Comparison of ENCODE assay signal across 22 mouse cellular contexts in genomic region chr5:108076241-108076640, GRCm38 (mm10). TPM values are rescaled to one million over a fixed set of nuclear protein-coding genes. Genes with fewer than 3 reads are reported as not detected.
A peak's percentile ranks its signal among the peaks of the same experiment; 100 is the strongest.
DNase-seq lines count a peak whose midpoint lies in the region; ATAC-seq and TF ChIP-seq lines count a peak whose summit lies in the region.
"Had no signal": no experiment of that assay in that cellular context is flagged by ENCODE, and none has a peak within 500 bp of the region (broad histone marks: within the 10 kb centered on the region; RNA-seq: fewer than 3 reads in every experiment).

No protein-coding gene starts in this region.

- H3K27me3 ChIP-seq in intestine, postnatal 0 days (replicated peaks; ENCODE audit: control insufficient read depth, insufficient read depth, low read length): no peaks in the 10 kb centered on the region
- no peaks in the 10 kb centered on the region for H3K27me3 ChIP-seq in intestine, embryonic 16.5 days (replicated peaks; ENCODE audit: control insufficient read depth, insufficient read depth, low read length)
- no peaks in the 10 kb centered on the region for H3K27me3 ChIP-seq in hindbrain, postnatal 0 days (ENCODE audit: insufficient read depth, low read length)
- H3K27me3 ChIP-seq: forebrain, embryonic 13.5 days; heart, embryonic 13.5 days; hindbrain, embryonic 15.5 days had no signal

- peak; percentile 34; the same call in 1 of the 2 replicates for ATAC-seq in intestine, postnatal 0 days
- ATAC-seq in intestine, embryonic 16.5 days: no peak
- ATAC-seq in granulocyte monocyte progenitor cell, adult 5-6 weeks (replicated peaks; ENCODE audit: poor library complexity, severe bottlenecking): peak; percentile 22; the same call in 1 of the 2 replicates
- no peak for ATAC-seq in hindbrain, postnatal 0 days
- ATAC-seq: activated CD4-positive, CD25-positive, alpha-beta regulatory T cell, adult 4 months; CD4-positive, CD25-positive, alpha-beta regulatory T cell, adult 4 months; forebrain, embryonic 13.5 days; forebrain, postnatal 0 days had no signal

- no peak for TF ChIP-seq CTCF in intestine, postnatal 0 days (IDR thresholded peaks at IDR 0.05; ENCODE audit: low read depth)
- TF ChIP-seq CTCF in hindbrain, postnatal 0 days (IDR thresholded peaks at IDR 0.05; ENCODE audit: low read depth): no peak

- peak; percentile 76 for DNase-seq in ES-CJ7 (ENCODE audit: low read depth, low spot score)
- DNase-seq in lung, postnatal 10 days: no peak
- DNase-seq in hindbrain, postnatal 0 days (ENCODE audit: low spot score): no peak
- DNase-seq in urinary bladder, adult 18-20 months (ENCODE audit: low spot score in 2 of 2): no peak
- DNase-seq: adrenal gland, postnatal 14 days; B cell, adult 2 months; cerebellum, adult 18-20 months; cerebellum, adult 9-11 months; forebrain, postnatal 0 days; gastrocnemius, adult 2 months; gastrocnemius, postnatal 25 days; heart, postnatal 36 days had no signal

- peak overlapping the region; percentile 63 for H3K27ac ChIP-seq in intestine, postnatal 0 days (ENCODE audit: low read depth, low read length)
- H3K27ac ChIP-seq in intestine, embryonic 16.5 days (ENCODE audit: low read length): no peak overlapping the region
- H3K27ac ChIP-seq in hindbrain, postnatal 0 days: no peak overlapping the region
- H3K27ac ChIP-seq: embryonic facial prominence, embryonic 10.5 days; forebrain, embryonic 13.5 days; gastrocnemius, adult 2 months; heart, embryonic 13.5 days; hindbrain, embryonic 15.5 days had no signal

- H3K4me3 ChIP-seq in intestine, postnatal 0 days (ENCODE audit: low read depth, low read length): no peak overlapping the region
- no peak overlapping the region for H3K4me3 ChIP-seq in intestine, embryonic 16.5 days (ENCODE audit: low read length)
- no peak overlapping the region for H3K4me3 ChIP-seq in hindbrain, postnatal 0 days (ENCODE audit: low read length)
- H3K4me3 ChIP-seq: embryonic facial prominence, embryonic 10.5 days; forebrain, embryonic 13.5 days; gastrocnemius, adult 2 months; heart, embryonic 13.5 days; hindbrain, embryonic 15.5 days had no signal

- H3K36me3 ChIP-seq in intestine, postnatal 0 days (ENCODE audit: control insufficient read depth, insufficient read depth): peaks cover 21% of the 10 kb centered on the region
- H3K36me3 ChIP-seq in intestine, embryonic 16.5 days (ENCODE audit: control insufficient read depth, insufficient read depth, low read length): peaks cover 4% of the 10 kb centered on the region; the same call in 1 of the 2 replicates
- H3K36me3 ChIP-seq in hindbrain, postnatal 0 days (ENCODE audit: insufficient read depth, low read length): peaks cover 5% of the 10 kb centered on the region; the same call in 1 of the 2 replicates

- H3K9ac ChIP-seq in intestine, postnatal 0 days (ENCODE audit: low read depth, low read length): no peak overlapping the region
- no peak overlapping the region for H3K9ac ChIP-seq in intestine, embryonic 16.5 days (ENCODE audit: low read depth, low read length)
- no peak overlapping the region for H3K9ac ChIP-seq in hindbrain, postnatal 0 days (replicated peaks; ENCODE audit: low read length)
- H3K9ac ChIP-seq: forebrain, embryonic 13.5 days; forebrain, postnatal 0 days; heart, embryonic 13.5 days; hindbrain, embryonic 15.5 days had no signal

- H3K4me1 ChIP-seq in intestine, postnatal 0 days (replicated peaks; ENCODE audit: control insufficient read depth, insufficient read depth, low read length): no peaks in the 10 kb centered on the region; the same call in 1 of the 2 replicates
- H3K4me1 ChIP-seq in intestine, embryonic 16.5 days (ENCODE audit: control insufficient read depth, insufficient read depth, low read length): no peaks in the 10 kb centered on the region
- H3K4me1 ChIP-seq in hindbrain, postnatal 0 days (ENCODE audit: insufficient read depth, low read length): no peaks in the 10 kb centered on the region
- H3K4me1 ChIP-seq: forebrain, embryonic 13.5 days; heart, embryonic 13.5 days; hindbrain, embryonic 15.5 days had no signal

- H3K4me2 ChIP-seq in intestine, postnatal 0 days (replicated peaks; ENCODE audit: low read depth): 0 out of 2 replicates have a peak overlapping the region, but pooled peaks have one; percentile 7
- no peak overlapping the region for H3K4me2 ChIP-seq in intestine, embryonic 16.5 days (ENCODE audit: low read depth, low read length)
- H3K4me2 ChIP-seq in hindbrain, postnatal 0 days (ENCODE audit: low read depth, low read length): no peak overlapping the region
- H3K4me2 ChIP-seq: forebrain, embryonic 13.5 days; heart, embryonic 13.5 days; hindbrain, embryonic 15.5 days had no signal

- no peaks in the 10 kb centered on the region for H3K9me3 ChIP-seq in intestine, postnatal 0 days (ENCODE audit: control insufficient read depth)
- no peaks in the 10 kb centered on the region for H3K9me3 ChIP-seq in intestine, embryonic 16.5 days (ENCODE audit: control insufficient read depth, low read length)
- H3K9me3 ChIP-seq in hindbrain, postnatal 0 days (ENCODE audit: low read length): no peaks in the 10 kb centered on the region
- H3K9me3 ChIP-seq: embryonic facial prominence, embryonic 10.5 days; G1E; heart, embryonic 13.5 days; hindbrain, embryonic 15.5 days had no signal

RNA-seq across cellular contexts. Expression of gene Mtf2, which starts 10.8 kb away (rescaled TPM):
- polyA plus RNA-seq in intestine, postnatal 0 days (2015; fragmentation: Nextera tagmentation; extraction: Ambion mirVana): 52.3 and 57.0 TPM in 2 replicates
- polyA plus RNA-seq in intestine, embryonic 16.5 days (2015; fragmentation: Nextera tagmentation; extraction: Ambion mirVana): 69.1 and 74.9 TPM in 2 replicates
- 77.6 and 89.9 TPM in 2 replicates for total RNA-seq in granulocyte monocyte progenitor cell, adult 5-6 weeks (2014; fragmentation: Nextera tagmentation)
- 131 and 135 TPM in 2 replicates for total RNA-seq in granulocyte monocyte progenitor cell, adult 5-6 weeks (2017)
- 36.0 and 41.4 TPM in 2 replicates for total RNA-seq in hindbrain, postnatal 0 days (2014; rRNA removed)
- polyA plus RNA-seq in hindbrain, postnatal 0 days (2015; fragmentation: Nextera tagmentation; extraction: Ambion mirVana): 48.7 and 55.7 TPM in 2 replicates

RNA-seq across cellular contexts. Expression of gene Tmed5, which starts 56.2 kb away (rescaled TPM):
- 19.3 and 20.5 TPM in 2 replicates for polyA plus RNA-seq in intestine, postnatal 0 days (2015; fragmentation: Nextera tagmentation; extraction: Ambion mirVana)
- polyA plus RNA-seq in intestine, embryonic 16.5 days (2015; fragmentation: Nextera tagmentation; extraction: Ambion mirVana): 42.0 and 46.8 TPM in 2 replicates
- 60.2 and 62.0 TPM in 2 replicates for total RNA-seq in granulocyte monocyte progenitor cell, adult 5-6 weeks (2014; fragmentation: Nextera tagmentation)
- 92.9 and 106 TPM in 2 replicates for total RNA-seq in granulocyte monocyte progenitor cell, adult 5-6 weeks (2017)
- 12.9 and 28.3 TPM in 2 replicates for total RNA-seq in hindbrain, postnatal 0 days (2014; rRNA removed)
- 24.6 and 26.7 TPM in 2 replicates for polyA plus RNA-seq in hindbrain, postnatal 0 days (2015; fragmentation: Nextera tagmentation; extraction: Ambion mirVana)

RNA-seq across cellular contexts. Expression of gene Ccdc18, which starts 56.4 kb away (rescaled TPM):
- 3.3 and 4.9 TPM in 2 replicates for polyA plus RNA-seq in intestine, postnatal 0 days (2015; fragmentation: Nextera tagmentation; extraction: Ambion mirVana)
- 5.9 and 7.7 TPM in 2 replicates for polyA plus RNA-seq in intestine, embryonic 16.5 days (2015; fragmentation: Nextera tagmentation; extraction: Ambion mirVana)
- 11.9 and 13.1 TPM in 2 replicates for total RNA-seq in granulocyte monocyte progenitor cell, adult 5-6 weeks (2014; fragmentation: Nextera tagmentation)
- 23.4 and 32.6 TPM in 2 replicates for total RNA-seq in granulocyte monocyte progenitor cell, adult 5-6 weeks (2017)
- total RNA-seq in hindbrain, postnatal 0 days (2014; rRNA removed): 0.63 and 1.4 TPM in 2 replicates
- polyA plus RNA-seq in hindbrain, postnatal 0 days (2015; fragmentation: Nextera tagmentation; extraction: Ambion mirVana): 2.2 and 4.1 TPM in 2 replicates
- total RNA-seq: gastrocnemius, adult 2 months had no signal

Comparison
In these comparisons a context has a peak if more than half of its experiments do, and no peak if none do; other contexts are left out.
1. ATAC-seq: peak in intestine, postnatal 0 days (single experiment) and granulocyte monocyte progenitor cell, adult 5-6 weeks (single experiment); none in intestine, embryonic 16.5 days (single experiment) and hindbrain, postnatal 0 days (single experiment).